Mouse (Mus musculus): ENCODE data around the gene Wfdc1. TPM values are rescaled to one million over a fixed set of nuclear protein-coding genes. Genes with fewer than 3 reads are reported as not detected.

Wfdc1 gene
- total and polyA plus RNA-seq, 3 experiments = not detected

- TF ChIP-seq MEF2A (IDR thresholded peaks at IDR 0.05; ENCODE audit: extremely low read depth, insufficient replicate concordance, low read depth, low read length, poor library complexity, severe bottlenecking) = no peak
- no peak for TF ChIP-seq POLR2AphosphoS2 (IDR thresholded peaks at IDR 0.05; ENCODE audit: low read length)
- TF ChIP-seq ZC3H11A (IDR thresholded peaks at IDR 0.05; ENCODE audit: low read depth, low read length) = peak; percentile 80
- no peak for TF ChIP-seq MYB (IDR thresholded peaks at IDR 0.05; ENCODE audit: low read depth, low read length)
- no peak for TF ChIP-seq NRF1 (IDR thresholded peaks at IDR 0.05; ENCODE audit: insufficient read depth, low read depth, low read length, poor library complexity, severe bottlenecking)
- no peak for TF ChIP-seq ELF1 (IDR thresholded peaks at IDR 0.05; ENCODE audit: low read depth, low read length)
- TF ChIP-seq USF1 (IDR thresholded peaks at IDR 0.05; ENCODE audit: low read depth, low read length) = no peak
- peak; percentile 21; the same call in 1 of the 2 replicates for TF ChIP-seq ETS1 (IDR thresholded peaks at IDR 0.05; ENCODE audit: low read depth, low read length)
Measured at GRCm38 (mm10) chr8:119676389-119676788, 10.2 kb downstream of the Wfdc1 start (continued).

GRCm38 (mm10) chr8:119678138-119678843 is 12.1 kb downstream of the Wfdc1 start:
- H3K4me3 ChIP-seq (ENCODE audit: control insufficient read depth in 1 of 2, insufficient read depth in 1 of 2, low read depth in 2 of 2, low read length in 2 of 2) = peak overlapping the region; percentile 43 to 51; a peak in 3 of 4 replicates
- H3K27ac ChIP-seq (ENCODE audit: control insufficient read depth, low read depth, low read length) = no peak overlapping the region
- H3K4me1 ChIP-seq (ENCODE audit: control insufficient read depth in 1 of 2, insufficient read depth in 2 of 2, low read length in 2 of 2) = peaks cover 0 to 4% of the 10 kb centered on the region in 2 experiments; a peak in 1 of 4 replicates
- H3K79me2 ChIP-seq (ENCODE audit: control insufficient read depth, insufficient read depth, low read length, poor library complexity) = no peaks in the 10 kb centered on the region
- no peaks in the 10 kb centered on the region for H3K36me3 ChIP-seq (ENCODE audit: control insufficient read depth in 1 of 2, insufficient read depth in 2 of 2, low read length in 2 of 2)
- DNase-seq (ENCODE audit: low read depth, low spot score) = peak; percentile 83
- H3K9me3 ChIP-seq (replicated peaks; ENCODE audit: insufficient read depth, low read length) = no peaks in the 10 kb centered on the region
- H3K9ac ChIP-seq (ENCODE audit: control insufficient read depth, low read depth, low read length, poor library complexity, severe bottlenecking) = 0 out of 2 replicates have a peak overlapping the region, but pooled peaks have one; percentile 9
- H3K27me3 ChIP-seq (ENCODE audit: control insufficient read depth in 1 of 2, insufficient read depth in 2 of 2, low read length in 2 of 2) = no peaks in the 10 kb centered on the region
- TF ChIP-seq ZC3H11A (IDR thresholded peaks at IDR 0.05; ENCODE audit: low read depth, low read length) (no peak), ZKSCAN1 (IDR thresholded peaks at IDR 0.05; ENCODE audit: low read depth, low read length) (no peak), GATA1 (IDR thresholded peaks at IDR 0.05; ENCODE audit: low read depth, low read length) (no peak), MAZ (IDR thresholded peaks at IDR 0.05; ENCODE audit: low read depth, low read length) (peak; percentile 74), NELFE (IDR thresholded peaks at IDR 0.05; ENCODE audit: low read depth, low read length) (no peak), POLR2AphosphoS5 (IDR thresholded peaks at IDR 0.05; ENCODE audit: borderline replicate concordance, low read depth, low read length) (no peak), SMC3 (IDR thresholded peaks at IDR 0.05; ENCODE audit: low read depth, low read length) (peak; percentile 50), HCFC1 (IDR thresholded peaks at IDR 0.05; ENCODE audit: low read depth, low read length) (peak; percentile 25; the same call in 1 of the 2 replicates), CTCF (IDR thresholded peaks at IDR 0.05 in 2 of 3, conservative IDR thresholded peaks at IDR 0.05 in 1 of 3; ENCODE audit: control insufficient read depth in 1 of 3, insufficient read depth in 1 of 3, low read depth in 2 of 3, low read length in 3 of 3, poor library complexity in 1 of 3, severe bottlenecking in 1 of 3) (peak; percentile 74 to 78 (median 75)), MYB (IDR thresholded peaks at IDR 0.05; ENCODE audit: low read depth, low read length) (no peak), JUND (IDR thresholded peaks at IDR 0.05; ENCODE audit: low read depth, low read length) (no peak)

Data from MEL (cell line).